Mouse (Mus musculus): Measurements from ENCODE around the gene Fiz1. TPM values are rescaled to one million over a fixed set of nuclear protein-coding genes. Genes with fewer than 3 reads are reported as not detected.
A peak's percentile ranks its signal among the peaks of the same experiment; 100 is the strongest.
"Not testable (repeated sequence)": the region's sequence is repeated elsewhere in the genome, so short reads cannot be mapped to it uniquely, and the experiment has no call there.

The Fiz1 gene
- polyA plus RNA-seq, 1 experiment from 2014 or later, result 23.4 TPM

DNA sequence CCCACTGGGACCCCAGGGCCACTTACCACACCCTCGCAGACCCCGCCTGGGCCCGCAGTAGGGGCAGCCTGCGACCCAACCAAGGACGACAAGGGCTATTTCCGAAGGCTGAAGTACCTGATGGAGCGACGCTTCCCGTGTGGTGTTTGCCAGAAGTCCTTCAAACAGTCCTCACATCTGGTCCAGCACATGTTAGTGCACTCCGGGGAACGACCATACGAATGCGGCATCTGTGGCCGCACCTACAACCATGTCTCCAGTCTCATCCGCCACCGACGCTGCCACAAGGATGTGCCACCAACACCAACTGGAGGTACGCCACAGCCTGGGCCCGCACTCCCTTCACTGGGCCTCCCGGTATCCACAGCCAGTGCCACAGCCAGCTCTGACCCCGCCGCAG is 15.0 kb upstream of the Fiz1 start:
- 90% methylated on average over 22 of the region's 22 CpGs for WGBS
- no peak overlapping the region for H3K4me3 ChIP-seq (ENCODE audit: control insufficient read depth in 1 of 2, insufficient read depth in 1 of 2, low read depth in 1 of 2, low read length in 2 of 2)
- no peak overlapping the region for H3K27ac ChIP-seq (replicated peaks in 1 of 2; ENCODE audit: control insufficient read depth in 1 of 2, insufficient read depth in 1 of 2, low read depth in 2 of 2, low read length in 2 of 2)
- H3K4me2 ChIP-seq (ENCODE audit: low read length), result no peak overlapping the region
- no peak for ATAC-seq (ENCODE audit: insufficient number of reproducible peaks, insufficient read depth, low FRiP score, low read depth)
- no peaks in the 10 kb centered on the region for H3K4me1 ChIP-seq (ENCODE audit: control insufficient read depth in 2 of 2, insufficient read depth in 2 of 2, low read length in 2 of 2)
- no peak overlapping the region for H3K9ac ChIP-seq (ENCODE audit: low read length)
- H3K27me3 ChIP-seq (ENCODE audit: control insufficient read depth, insufficient read depth, low read length), result no peaks in the 10 kb centered on the region
- H3K9me3 ChIP-seq (ENCODE audit: control insufficient read depth, low read length), result peaks cover 35% of the 10 kb centered on the region
- H3K36me3 ChIP-seq (ENCODE audit: control insufficient read depth, insufficient read depth, low read length), result peaks cover 94% of the 10 kb centered on the region

DNA sequence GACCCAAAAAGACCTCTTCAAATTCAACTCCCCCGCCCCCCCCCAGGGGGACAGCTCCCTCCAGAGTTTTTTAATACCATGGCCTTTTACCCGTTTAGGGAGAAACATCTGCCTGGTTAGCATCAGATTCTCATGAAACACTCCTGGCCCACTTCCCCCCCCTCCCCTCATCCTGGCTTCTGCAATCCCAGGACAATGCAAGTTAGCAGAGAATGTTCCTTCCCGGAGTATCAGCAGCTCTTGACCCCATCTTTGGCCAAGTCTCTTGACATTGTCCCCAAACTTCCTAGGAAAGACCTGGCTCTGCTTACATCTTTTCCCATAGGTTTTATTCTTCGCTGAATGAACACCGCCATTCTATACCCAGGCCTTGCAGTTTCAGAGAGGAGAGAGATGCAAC is 6.7 kb upstream of the Fiz1 start:
- Histone ChIP-seq H3K4me2 (ENCODE audit: low read length) (peak overlapping the region; percentile 80), H3K27ac (replicated peaks in 1 of 2; ENCODE audit: control insufficient read depth in 1 of 2, insufficient read depth in 1 of 2, low read depth in 2 of 2, low read length in 2 of 2) (peak overlapping the region; percentile 76 to 97; a peak in 3 of 4 replicates), H3K9ac (ENCODE audit: low read length) (peak overlapping the region; percentile 97), H3K36me3 (ENCODE audit: control insufficient read depth, insufficient read depth, low read length) (peaks cover 51% of the 10 kb centered on the region), H3K27me3 (ENCODE audit: control insufficient read depth, insufficient read depth, low read length) (no peaks in the 10 kb centered on the region), H3K4me1 (ENCODE audit: control insufficient read depth in 2 of 2, insufficient read depth in 2 of 2, low read length in 2 of 2) (peaks cover 4 to 10% of the 10 kb centered on the region in 2 experiments), H3K4me3 (ENCODE audit: control insufficient read depth in 1 of 2, insufficient read depth in 1 of 2, low read depth in 1 of 2, low read length in 2 of 2) (peak overlapping the region; percentile 79 to 86), H3K9me3 (ENCODE audit: control insufficient read depth, low read length) (no peaks in the 10 kb centered on the region)
- ATAC-seq (ENCODE audit: insufficient number of reproducible peaks, insufficient read depth, low FRiP score, low read depth), result no peak
- 51% methylated on average over 5 of the region's 5 CpGs for WGBS

DNA sequence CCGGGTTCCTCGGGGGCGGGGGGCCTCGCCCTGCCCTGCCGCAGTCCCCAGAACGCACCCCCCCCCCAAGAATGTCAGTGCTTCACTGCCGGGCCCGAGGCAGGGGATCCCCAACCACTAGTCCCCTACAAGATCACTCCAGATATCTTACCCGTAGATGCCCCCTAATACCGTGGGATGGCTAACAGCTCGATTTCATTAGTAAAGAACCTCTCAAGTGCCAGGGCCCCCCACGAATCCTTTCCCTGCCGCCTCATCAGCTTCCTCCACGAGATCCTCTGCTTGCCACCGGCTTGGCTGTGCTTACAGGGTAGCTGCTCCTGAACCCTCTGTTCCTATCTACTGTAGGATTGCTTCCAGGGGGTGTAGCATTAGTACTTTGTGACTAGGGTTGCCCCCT is 6.2 kb upstream of the Fiz1 start:
- H3K27me3 ChIP-seq (ENCODE audit: control insufficient read depth, insufficient read depth, low read length), result no peaks in the 10 kb centered on the region

DNA sequence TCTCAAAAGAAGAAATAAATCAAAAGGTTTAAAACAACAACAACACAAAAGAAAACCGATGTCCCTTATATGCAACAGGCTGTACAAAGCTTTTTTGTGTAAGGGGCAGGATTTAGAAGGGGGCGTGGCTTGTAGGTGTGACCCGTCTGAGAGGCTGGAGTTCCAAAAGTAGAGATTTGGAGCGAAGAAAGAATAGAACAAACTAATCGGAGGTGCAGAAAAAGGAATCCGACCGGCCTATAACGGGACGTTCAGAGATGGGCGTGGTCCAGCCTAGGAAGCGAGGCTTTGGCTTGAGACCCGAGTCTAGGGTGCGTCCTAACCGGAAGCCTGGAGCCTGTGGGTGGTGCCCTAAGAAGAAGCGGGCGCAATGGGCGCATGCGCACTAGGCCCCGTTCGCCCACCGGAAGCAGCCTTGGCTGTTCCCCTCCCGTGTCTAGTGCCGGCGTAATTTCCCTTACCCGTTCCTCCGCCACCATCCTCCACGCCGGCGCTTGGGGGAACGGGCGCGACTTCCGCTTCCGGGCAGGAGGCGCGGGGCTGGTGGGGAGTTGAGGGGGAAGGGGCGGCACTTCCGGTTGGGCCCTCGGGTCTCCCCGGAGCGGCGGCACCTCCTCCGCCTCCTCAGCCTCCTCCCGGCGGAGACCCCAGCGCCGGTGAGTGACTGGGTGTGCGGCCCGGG is 5.6 kb upstream of the Fiz1 start, which contains the start of the genes Zfp865 and Ccdc106:
Gene Zfp865 (plus strand): TSS at position 377 of the 682 bp plus-strand sequence.
Gene Ccdc106 (plus strand): TSS at position 554 of the 682 bp plus-strand sequence.
- Histone ChIP-seq H3K27me3 (ENCODE audit: control insufficient read depth, insufficient read depth, low read length) (no peaks in the 10 kb centered on the region), H3K4me1 (ENCODE audit: control insufficient read depth in 2 of 2, insufficient read depth in 2 of 2, low read length in 2 of 2) (peaks cover 4 to 14% of the 10 kb centered on the region in 2 experiments), H3K4me2 (ENCODE audit: low read length) (peak within 1 kb of the TSS; percentile 80), H3K27ac (replicated peaks in 1 of 2; ENCODE audit: control insufficient read depth in 1 of 2, insufficient read depth in 1 of 2, low read depth in 2 of 2, low read length in 2 of 2) (peak within 1 kb of the TSS; percentile 97 to 99), H3K4me3 (ENCODE audit: control insufficient read depth in 1 of 2, insufficient read depth in 1 of 2, low read depth in 1 of 2, low read length in 2 of 2) (peak within 1 kb of the TSS; percentile 79 to 86), H3K36me3 (ENCODE audit: control insufficient read depth, insufficient read depth, low read length) (peaks cover 42% of the 10 kb centered on the region), H3K9ac (ENCODE audit: low read length) (peak within 1 kb of the TSS; percentile 97), H3K9me3 (ENCODE audit: control insufficient read depth, low read length) (no peaks in the 10 kb centered on the region)
- ATAC-seq (ENCODE audit: insufficient number of reproducible peaks, insufficient read depth, low FRiP score, low read depth), result peak; percentile 86
- 2% methylated on average over 45 of the region's 49 CpGs for WGBS

More for the DNA sequence above, 6.2 kb upstream of the Fiz1 start:
- Histone ChIP-seq H3K4me2 (ENCODE audit: low read length) (peak overlapping the region; percentile 80), H3K27ac (replicated peaks in 1 of 2; ENCODE audit: control insufficient read depth in 1 of 2, insufficient read depth in 1 of 2, low read depth in 2 of 2, low read length in 2 of 2) (peak overlapping the region; percentile 76 to 97), H3K9ac (ENCODE audit: low read length) (peak overlapping the region; percentile 97), H3K9me3 (ENCODE audit: control insufficient read depth, low read length) (no peaks in the 10 kb centered on the region), H3K36me3 (ENCODE audit: control insufficient read depth, insufficient read depth, low read length) (peaks cover 46% of the 10 kb centered on the region), H3K4me1 (ENCODE audit: control insufficient read depth in 2 of 2, insufficient read depth in 2 of 2, low read length in 2 of 2) (peaks cover 4 to 14% of the 10 kb centered on the region in 2 experiments), H3K4me3 (ENCODE audit: control insufficient read depth in 1 of 2, insufficient read depth in 1 of 2, low read depth in 1 of 2, low read length in 2 of 2) (peak overlapping the region; percentile 79 to 86)
- ATAC-seq (ENCODE audit: insufficient number of reproducible peaks, insufficient read depth, low FRiP score, low read depth), result no peak
- 0% methylated on average over 14 of the region's 15 CpGs for WGBS

DNA sequence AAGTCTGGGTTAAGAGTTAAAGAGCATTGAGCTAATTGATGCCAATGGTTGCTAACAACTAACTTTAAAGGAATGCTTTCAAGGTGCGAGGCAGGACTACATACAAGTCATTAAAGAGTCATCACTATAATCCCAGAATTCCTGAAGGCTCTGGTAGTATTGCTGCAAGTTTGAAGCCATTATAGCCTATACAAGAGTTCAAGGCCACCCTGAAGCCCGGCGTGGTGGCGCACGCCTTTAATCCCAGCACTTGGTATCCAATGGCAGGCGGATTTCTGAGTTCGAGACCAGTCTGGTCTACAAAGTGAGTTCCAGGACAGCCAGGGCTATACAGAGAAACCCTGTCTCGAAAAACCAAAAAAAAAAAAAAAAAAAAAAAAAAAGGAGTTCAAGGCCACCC is 5.1 kb upstream of the Fiz1 start:
- not testable (repeated sequence) for ATAC-seq (ENCODE audit: insufficient number of reproducible peaks, insufficient read depth, low FRiP score, low read depth); H3K9me3 ChIP-seq (ENCODE audit: control insufficient read depth, low read length); H3K27me3 ChIP-seq (ENCODE audit: control insufficient read depth, insufficient read depth, low read length)
- peaks cover 36% of the 10 kb centered on the region for H3K36me3 ChIP-seq (ENCODE audit: control insufficient read depth, insufficient read depth, low read length)
- H3K9ac ChIP-seq (ENCODE audit: low read length), result peak overlapping the region; percentile 97
- peak overlapping the region; percentile 79 to 86 for H3K4me3 ChIP-seq (ENCODE audit: control insufficient read depth in 1 of 2, insufficient read depth in 1 of 2, low read depth in 1 of 2, low read length in 2 of 2)
- peaks cover 4 to 14% of the 10 kb centered on the region in 2 experiments for H3K4me1 ChIP-seq (ENCODE audit: control insufficient read depth in 2 of 2, insufficient read depth in 2 of 2, low read length in 2 of 2)
- H3K4me2 ChIP-seq (ENCODE audit: low read length), result peak overlapping the region; percentile 80
- 32% methylated on average over 8 of the region's 8 CpGs for WGBS
- peak overlapping the region; percentile 97 to 99 for H3K27ac ChIP-seq (replicated peaks in 1 of 2; ENCODE audit: control insufficient read depth in 1 of 2, insufficient read depth in 1 of 2, low read depth in 2 of 2, low read length in 2 of 2)

DNA sequence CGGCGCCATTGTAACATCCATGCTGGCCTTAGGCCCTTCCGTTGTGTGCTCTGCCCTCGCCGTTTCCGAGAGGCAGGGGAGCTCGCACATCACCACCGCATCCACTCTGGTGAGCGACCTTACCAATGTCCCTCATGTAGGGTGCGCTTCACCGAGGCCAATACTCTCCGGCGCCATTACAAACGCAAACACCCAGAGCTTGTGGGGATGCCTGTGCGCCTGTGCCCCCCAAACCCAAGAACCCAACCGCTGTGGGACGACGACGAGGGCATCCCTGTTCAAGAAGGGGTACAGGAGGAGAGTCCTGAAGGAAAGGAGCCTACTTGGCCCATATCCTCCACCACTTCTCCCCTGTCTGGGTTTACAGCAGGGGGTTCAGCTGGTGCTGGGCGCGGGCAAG is 3.4 kb upstream of the Fiz1 start:
- H3K4me3 ChIP-seq (ENCODE audit: control insufficient read depth in 1 of 2, insufficient read depth in 1 of 2, low read depth in 1 of 2, low read length in 2 of 2), result no peak overlapping the region
- peaks cover 4 to 20% of the 10 kb centered on the region in 2 experiments for H3K4me1 ChIP-seq (ENCODE audit: control insufficient read depth in 2 of 2, insufficient read depth in 2 of 2, low read length in 2 of 2)
- H3K9ac ChIP-seq (ENCODE audit: low read length), result no peak overlapping the region
- no peak overlapping the region for H3K4me2 ChIP-seq (ENCODE audit: low read length)
- no peak overlapping the region for H3K27ac ChIP-seq (replicated peaks in 1 of 2; ENCODE audit: control insufficient read depth in 1 of 2, insufficient read depth in 1 of 2, low read depth in 2 of 2, low read length in 2 of 2)
- no peak for ATAC-seq (ENCODE audit: insufficient number of reproducible peaks, insufficient read depth, low FRiP score, low read depth)
- no peaks in the 10 kb centered on the region for H3K9me3 ChIP-seq (ENCODE audit: control insufficient read depth, low read length)
- H3K36me3 ChIP-seq (ENCODE audit: control insufficient read depth, insufficient read depth, low read length), result peaks cover 23% of the 10 kb centered on the region
- H3K27me3 ChIP-seq (ENCODE audit: control insufficient read depth, insufficient read depth, low read length), result no peaks in the 10 kb centered on the region
- WGBS, result 95% methylated on average over 21 of the region's 21 CpGs

DNA sequence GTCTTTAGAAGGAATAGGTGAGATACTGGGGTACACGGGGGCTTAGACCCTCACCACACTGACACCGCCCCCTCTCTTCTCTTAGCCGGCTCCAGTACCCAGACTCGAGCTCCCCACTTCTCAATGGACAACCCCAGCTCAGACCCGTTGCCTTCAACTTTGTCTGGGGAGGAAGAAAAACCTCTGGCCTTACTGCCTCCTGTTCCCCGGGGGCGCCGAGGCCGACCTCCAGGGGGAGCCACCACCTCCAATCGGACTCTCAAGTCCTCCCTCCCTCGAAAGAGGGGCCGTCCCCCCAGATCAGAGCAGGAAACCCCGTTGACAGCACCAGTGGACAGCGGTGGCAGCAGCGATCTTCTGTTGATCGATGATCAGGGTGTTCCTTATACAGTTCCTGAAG is 2.9 kb upstream of the Fiz1 start:
- Histone ChIP-seq H3K9ac (ENCODE audit: low read length) (no peak overlapping the region), H3K4me1 (ENCODE audit: control insufficient read depth in 2 of 2, insufficient read depth in 2 of 2, low read length in 2 of 2) (peaks cover 4 to 20% of the 10 kb centered on the region in 2 experiments), H3K4me2 (ENCODE audit: low read length) (no peak overlapping the region), H3K36me3 (ENCODE audit: control insufficient read depth, insufficient read depth, low read length) (peaks cover 23% of the 10 kb centered on the region), H3K9me3 (ENCODE audit: control insufficient read depth, low read length) (no peaks in the 10 kb centered on the region), H3K27ac (replicated peaks in 1 of 2; ENCODE audit: control insufficient read depth in 1 of 2, insufficient read depth in 1 of 2, low read depth in 2 of 2, low read length in 2 of 2) (no peak overlapping the region), H3K27me3 (ENCODE audit: control insufficient read depth, insufficient read depth, low read length) (no peaks in the 10 kb centered on the region), H3K4me3 (ENCODE audit: control insufficient read depth in 1 of 2, insufficient read depth in 1 of 2, low read depth in 1 of 2, low read length in 2 of 2) (no peak overlapping the region)
- no peak for ATAC-seq (ENCODE audit: insufficient number of reproducible peaks, insufficient read depth, low FRiP score, low read depth)
- WGBS, result 88% methylated on average over 13 of the region's 16 CpGs
